Mouse (Mus musculus): ENCODE measurements around the gene Kctd5.

- TF ChIP-seq POLR2A (IDR thresholded peaks at IDR 0.05; ENCODE audit: insufficient read depth, low read depth, low read length) (no peak), CTCF (IDR thresholded peaks at IDR 0.05; ENCODE audit: insufficient read depth, low read depth, low read length) (no peak)
Measured at GRCm38 (mm10) chr17:24014433-24014965, 58.8 kb downstream of the Kctd5 start.

Data from olfactory bulb, adult 2 months (tissue).